Mouse (Mus musculus) neural tube, embryonic 15.5 days (tissue): ENCODE results near the gene Clba1. TPM values are rescaled to one million over a fixed set of nuclear protein-coding genes. Genes with fewer than 3 reads are reported as not detected.

Experiments used
- ATAC-seq: fragments of 200-750 bp; cut with Nextera tagmentation; 2 replicates; pipeline ENCODE4 v1.8.0; 2017; ENCODE audit warnings: mild to moderate bottlenecking, moderate TSS enrichment, moderate library complexity; ENCODE audit not compliant: low FRiP score
- H3K27ac ChIP-seq: fragments of 300-500 bp; sonication (generic); replicated peaks from 2 replicates; pipeline ENCODE4 v1.5.1; 2015; ENCODE audit warnings: mild to moderate bottlenecking, inconsistent platforms
- H3K27me3 ChIP-seq: fragments of 300-500 bp; sonication (generic); replicated peaks from 2 replicates; pipeline ENCODE4 v1.6.1; 2015; ENCODE audit warnings: inconsistent platforms
- H3K36me3 ChIP-seq: fragments of 300-500 bp; sonication (generic); 2 replicates; pipeline ENCODE4 v1.6.1; 2015; ENCODE audit warnings: inconsistent platforms
- H3K4me1 ChIP-seq: fragments of 300-500 bp; sonication (generic); 2 replicates; pipeline ENCODE4 v1.6.1; 2015; ENCODE audit warnings: inconsistent platforms
- H3K4me2 ChIP-seq: fragments of 300-500 bp; sonication (generic); 2 replicates; pipeline ENCODE4 v1.6.1; 2015; ENCODE audit warnings: inconsistent platforms, mild to moderate bottlenecking, moderate library complexity
- H3K4me3 ChIP-seq: fragments of 300-500 bp; sonication (generic); replicated peaks from 2 replicates; pipeline ENCODE4 v1.5.1; 2015; ENCODE audit warnings: mild to moderate bottlenecking, inconsistent platforms
- H3K9ac ChIP-seq: fragments of 300-500 bp; sonication (generic); replicated peaks from 2 replicates; pipeline ENCODE4 v1.6.1; 2015; ENCODE audit warnings: mild to moderate bottlenecking, inconsistent platforms
- H3K9me3 ChIP-seq: fragments of 300-500 bp; sonication (generic); replicated peaks from 2 replicates; pipeline ENCODE4 v1.6.1; 2016; ENCODE audit warnings: inconsistent platforms
- WGBS: fragments of 180-500 bp; shearing (Covaris S2); methylation state at CpG from one replicate; pipeline ENCODE4 v1.1.7; 2015; ENCODE audit warnings: mixed read lengths; 5-methylcytosine and 5-hydroxymethylcytosine counted together
- polyA plus RNA-seq: library from polyadenylated mRNA; unstranded; fragments of >200 nt; fragmentation: Nextera tagmentation; extraction: Ambion mirVana; gene quantifications from 2 replicates; pipeline ENCODE4 v1.2.1, GENCODE M21; 2015

Clba1 gene
- polyA plus RNA-seq, 1 experiment from 2014 or later: 21.1 TPM

DNA sequence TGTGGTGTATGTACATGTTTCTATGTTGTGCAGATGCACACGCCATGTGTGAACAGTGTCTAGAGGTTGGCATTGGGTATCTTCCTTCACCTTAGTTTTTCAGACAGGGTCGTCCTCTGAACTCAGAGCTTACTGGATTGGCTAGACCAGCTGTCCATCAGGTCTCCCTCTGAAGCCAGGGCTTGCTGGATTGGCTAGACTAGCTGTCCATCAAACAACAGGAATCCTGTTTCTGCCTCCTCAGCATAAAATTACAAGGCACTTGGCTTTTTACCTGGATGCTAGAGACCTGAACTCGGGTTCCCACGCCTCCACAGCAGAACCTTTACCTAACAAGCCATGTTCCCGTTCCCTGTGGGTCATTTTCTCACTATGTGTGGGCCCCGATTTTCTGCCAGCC lies 39.7 kb upstream of the Clba1 start:
- H3K4me3 ChIP-seq: no peak overlapping the region
- H3K9ac ChIP-seq: no peak overlapping the region
- no peak overlapping the region for H3K4me2 ChIP-seq
- H3K4me1 ChIP-seq: no peaks in the 10 kb centered on the region
- ATAC-seq: no peak
- H3K9me3 ChIP-seq: no peaks in the 10 kb centered on the region
- H3K36me3 ChIP-seq: no peaks in the 10 kb centered on the region
- no peaks in the 10 kb centered on the region for H3K27me3 ChIP-seq
- WGBS: 90% methylated on average over 6 of the region's 6 CpGs
- H3K27ac ChIP-seq: no peak overlapping the region

DNA sequence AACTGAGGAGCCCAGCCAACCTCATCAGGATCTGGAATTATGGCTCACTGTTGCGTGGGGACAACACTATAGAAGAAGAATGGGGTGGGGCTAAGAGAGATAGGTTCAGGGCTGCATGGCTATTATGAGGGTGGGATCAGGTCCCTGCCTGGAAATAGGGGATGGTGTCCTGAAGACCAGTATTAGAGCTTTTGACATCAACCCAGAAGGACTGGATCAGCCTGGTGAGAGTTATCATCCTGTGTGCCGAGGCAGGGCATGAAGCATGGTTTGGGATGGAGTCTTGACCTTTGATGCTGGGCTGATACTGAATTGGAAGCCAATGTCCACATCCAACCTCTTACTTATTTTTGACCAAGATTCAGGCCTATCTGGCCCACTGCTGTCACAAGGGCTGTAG lies 39.0 kb upstream of the Clba1 start:
- Histone ChIP-seq H3K27ac (no peak overlapping the region), H3K27me3 (no peaks in the 10 kb centered on the region), H3K4me1 (no peaks in the 10 kb centered on the region), H3K36me3 (no peaks in the 10 kb centered on the region), H3K9ac (no peak overlapping the region), H3K4me2 (no peak overlapping the region), H3K9me3 (no peaks in the 10 kb centered on the region), H3K4me3 (no peak overlapping the region)
- no peak for ATAC-seq
- WGBS: 78% methylated on average over 2 of the region's 2 CpGs

DNA sequence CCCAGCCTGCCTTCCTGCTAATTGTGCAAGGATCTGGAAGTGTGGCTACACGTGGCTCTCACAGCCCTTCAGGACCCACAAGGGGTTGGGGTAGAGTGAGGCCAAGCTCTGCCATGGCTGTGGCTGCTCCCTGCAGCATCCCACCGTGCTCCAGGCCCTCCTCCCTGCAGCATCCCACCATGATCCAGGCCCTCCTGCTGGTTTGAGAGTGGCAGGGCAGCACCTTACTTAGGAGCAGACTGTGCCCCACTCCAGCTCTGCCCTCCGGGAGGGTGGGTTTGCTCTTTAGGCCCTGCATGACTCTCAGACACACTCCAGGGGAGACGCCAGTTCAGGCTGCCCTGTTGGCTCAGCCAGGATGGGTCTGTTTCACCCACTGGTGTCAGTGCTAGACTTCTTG lies 38.3 kb upstream of the Clba1 start:
- Histone ChIP-seq H3K9ac (no peak overlapping the region), H3K27me3 (no peaks in the 10 kb centered on the region), H3K4me1 (no peaks in the 10 kb centered on the region), H3K9me3 (no peaks in the 10 kb centered on the region), H3K27ac (no peak overlapping the region), H3K4me3 (no peak overlapping the region), H3K4me2 (no peak overlapping the region), H3K36me3 (no peaks in the 10 kb centered on the region)
- WGBS: 76% methylated on average over 4 of the region's 4 CpGs
- no peak for ATAC-seq

DNA sequence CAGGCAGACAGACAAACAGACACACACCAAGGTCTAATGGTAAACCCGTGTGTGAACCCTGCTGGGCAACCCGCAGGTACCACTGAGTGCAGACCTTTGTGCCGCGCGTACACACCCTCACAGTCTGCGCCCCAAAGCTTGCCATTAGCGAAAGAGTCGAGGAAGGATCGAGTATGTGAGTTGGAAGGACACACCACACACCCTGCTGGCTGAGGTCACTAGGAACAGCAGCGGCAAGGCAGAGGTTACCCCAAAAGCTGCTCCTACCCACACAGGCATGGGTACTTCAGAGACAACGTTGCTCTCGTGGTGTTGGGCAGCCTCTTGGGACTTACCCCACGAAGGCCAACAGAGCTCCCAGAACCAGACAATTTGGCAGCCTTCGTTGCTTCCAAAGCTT lies 36.4 kb upstream of the Clba1 start:
- Histone ChIP-seq H3K4me3 (no peak overlapping the region), H3K27ac (no peak overlapping the region), H3K27me3 (no peaks in the 10 kb centered on the region), H3K4me2 (no peak overlapping the region), H3K4me1 (no peaks in the 10 kb centered on the region), H3K9ac (no peak overlapping the region), H3K36me3 (no peaks in the 10 kb centered on the region), H3K9me3 (no peaks in the 10 kb centered on the region)
- 96% methylated on average over 14 of the region's 14 CpGs for WGBS
- ATAC-seq: no peak

DNA sequence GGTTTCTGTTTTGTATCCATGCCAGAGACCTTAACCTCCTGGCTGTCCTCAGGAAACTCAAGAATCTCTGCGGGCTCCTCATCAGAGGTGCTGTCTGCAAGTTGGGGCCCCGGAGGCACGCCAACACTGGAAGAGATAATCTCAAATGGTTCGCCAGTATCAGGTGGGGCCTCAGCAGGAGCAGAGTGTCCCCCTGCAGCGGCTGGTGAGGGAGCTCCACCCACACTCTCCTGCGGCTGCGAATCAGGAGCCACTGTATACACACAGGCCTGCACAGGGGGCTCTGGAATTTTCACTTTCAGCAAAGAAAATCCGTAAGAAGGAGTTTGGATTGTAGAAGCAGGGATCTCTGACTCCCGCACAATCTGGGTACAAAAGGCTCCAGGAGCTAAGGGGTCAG lies 35.4 kb upstream of the Clba1 start:
- H3K4me3 ChIP-seq: no peak overlapping the region
- H3K36me3 ChIP-seq: no peaks in the 10 kb centered on the region
- no peaks in the 10 kb centered on the region for H3K9me3 ChIP-seq
- no peaks in the 10 kb centered on the region for H3K27me3 ChIP-seq
- H3K4me2 ChIP-seq: no peak overlapping the region
- 52% methylated on average over 9 of the region's 9 CpGs for WGBS
- H3K9ac ChIP-seq: no peak overlapping the region
- no peak for ATAC-seq
- H3K27ac ChIP-seq: no peak overlapping the region
- no peaks in the 10 kb centered on the region for H3K4me1 ChIP-seq

DNA sequence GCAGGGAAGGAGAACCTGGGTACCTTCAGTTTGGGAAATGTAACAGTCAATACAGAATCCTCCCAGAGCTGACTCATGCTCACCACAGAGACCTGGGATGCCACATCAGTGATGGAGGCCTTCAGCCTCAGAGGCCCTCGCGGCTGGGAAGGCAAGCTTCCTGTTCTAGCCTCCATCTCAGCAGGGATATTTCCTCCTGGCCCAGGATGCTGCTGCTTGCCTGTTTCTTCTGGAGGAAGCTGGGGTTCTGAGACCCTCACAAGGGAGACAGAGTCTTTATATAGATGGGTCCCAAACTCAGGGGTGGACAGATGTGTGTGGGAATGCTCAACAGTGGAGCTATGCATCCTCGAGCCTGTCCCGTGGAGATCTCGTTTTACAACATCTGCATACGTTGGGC lies 34.7 kb upstream of the Clba1 start:
- 84% methylated on average over 6 of the region's 6 CpGs for WGBS
- Histone ChIP-seq H3K27ac (no peak overlapping the region), H3K4me3 (no peak overlapping the region), H3K9ac (no peak overlapping the region), H3K4me2 (no peak overlapping the region), H3K36me3 (no peaks in the 10 kb centered on the region), H3K4me1 (no peaks in the 10 kb centered on the region), H3K9me3 (no peaks in the 10 kb centered on the region), H3K27me3 (no peaks in the 10 kb centered on the region)
- ATAC-seq: no peak

DNA sequence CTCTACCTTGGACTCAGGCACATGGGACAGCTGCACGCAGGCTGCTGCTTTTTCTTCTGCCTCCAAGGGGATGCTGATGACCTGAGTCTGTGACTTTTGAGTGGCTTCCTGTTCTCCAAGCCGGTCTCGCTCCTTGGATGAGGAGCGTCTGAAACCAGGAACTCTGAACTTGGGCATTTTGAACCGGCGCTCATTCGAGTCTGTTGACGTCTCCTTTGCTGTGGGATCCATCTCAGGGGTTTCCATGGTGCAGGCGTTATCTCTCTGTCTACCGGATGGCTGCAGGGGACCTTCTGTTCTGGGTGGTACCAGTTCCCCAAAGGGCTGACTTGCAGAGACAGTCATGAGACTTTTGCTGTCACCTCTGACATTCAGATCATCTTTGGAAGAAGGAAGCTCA lies 34.3 kb upstream of the Clba1 start:
- no peak overlapping the region for H3K4me2 ChIP-seq

DNA sequence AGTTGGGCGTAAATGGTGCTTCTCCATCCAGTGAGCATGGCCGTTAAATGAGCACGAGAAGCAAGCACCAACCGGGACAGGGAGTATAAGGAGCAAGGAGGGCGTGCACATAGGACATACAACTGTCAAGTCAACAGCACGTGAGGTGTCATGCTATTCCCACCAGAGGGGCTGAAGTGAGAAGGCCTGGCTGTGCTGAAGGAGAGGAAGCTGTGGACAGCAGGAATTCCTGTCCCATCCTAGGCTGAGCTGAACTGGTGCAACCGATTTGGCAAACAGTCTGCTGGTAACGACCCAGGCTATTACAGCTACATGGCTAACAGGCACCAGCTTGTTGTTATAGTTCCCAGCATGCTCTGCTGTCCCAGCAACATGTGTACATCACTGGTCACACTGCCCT lies 17.7 kb upstream of the Clba1 start:
- no peak for ATAC-seq
- Histone ChIP-seq H3K4me1 (peaks cover 12% of the 10 kb centered on the region; the same call in 1 of the 2 replicates), H3K36me3 (no peaks in the 10 kb centered on the region), H3K27ac (no peak overlapping the region), H3K9me3 (no peaks in the 10 kb centered on the region), H3K4me2 (no peak overlapping the region), H3K4me3 (no peak overlapping the region), H3K27me3 (no peaks in the 10 kb centered on the region; the same call in 1 of the 2 replicates), H3K9ac (no peak overlapping the region)
- WGBS: 81% methylated on average over 8 of the region's 8 CpGs

More for the DNA sequence above, 34.3 kb upstream of the Clba1 start:
- Histone ChIP-seq H3K4me3 (no peak overlapping the region), H3K36me3 (no peaks in the 10 kb centered on the region), H3K4me1 (no peaks in the 10 kb centered on the region), H3K27me3 (no peaks in the 10 kb centered on the region), H3K27ac (no peak overlapping the region), H3K9ac (no peak overlapping the region), H3K9me3 (no peaks in the 10 kb centered on the region)
- ATAC-seq: no peak
- WGBS: 91% methylated on average over 10 of the region's 10 CpGs

DNA sequence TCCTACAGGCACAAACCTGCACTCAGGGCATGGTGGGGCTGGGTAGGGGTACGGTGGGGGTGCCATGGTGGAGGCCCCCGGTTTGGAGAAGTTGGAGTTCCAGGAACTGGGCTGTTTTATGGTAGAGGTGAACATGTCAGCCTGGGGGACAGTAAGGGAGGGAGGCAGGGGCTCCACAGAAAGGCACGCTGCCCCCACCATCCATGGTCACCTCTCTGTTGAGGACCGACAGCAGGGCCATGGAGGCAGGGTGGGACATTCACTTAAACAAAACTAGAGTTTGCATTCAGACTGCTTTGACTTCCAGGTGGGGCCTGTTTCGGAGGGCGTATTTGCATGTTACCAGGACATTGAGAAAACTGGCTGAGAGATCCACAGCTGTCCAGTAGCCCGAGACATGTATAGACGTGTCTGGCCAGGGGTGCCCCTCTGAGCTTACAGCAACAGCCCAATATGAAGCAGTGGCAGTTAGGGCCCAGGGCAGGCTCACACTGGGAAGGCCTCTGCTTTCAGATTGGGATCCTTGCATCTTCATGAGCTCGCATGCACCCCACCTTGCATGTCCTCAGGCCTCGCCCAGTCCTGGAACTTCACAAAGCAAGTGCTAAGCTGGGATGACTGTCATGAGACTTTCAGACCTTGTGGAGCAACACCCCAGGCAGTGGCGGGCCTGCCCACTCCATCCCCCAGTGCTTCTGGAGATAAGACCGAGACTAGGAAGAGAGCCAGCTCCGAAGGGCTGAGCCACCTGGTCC lies 15.0 kb upstream of the Clba1 start:
- no peaks in the 10 kb centered on the region for H3K36me3 ChIP-seq
- H3K27me3 ChIP-seq: peaks cover 7% of the 10 kb centered on the region; the same call in 1 of the 2 replicates
- H3K4me3 ChIP-seq: no peak overlapping the region
- no peak overlapping the region for H3K4me2 ChIP-seq
- WGBS: 79% methylated on average over 13 of the region's 13 CpGs
- H3K9ac ChIP-seq: no peak overlapping the region
- H3K27ac ChIP-seq: no peak overlapping the region
- ATAC-seq: no peak
- no peaks in the 10 kb centered on the region for H3K9me3 ChIP-seq
- H3K4me1 ChIP-seq: peaks cover 22% of the 10 kb centered on the region

DNA sequence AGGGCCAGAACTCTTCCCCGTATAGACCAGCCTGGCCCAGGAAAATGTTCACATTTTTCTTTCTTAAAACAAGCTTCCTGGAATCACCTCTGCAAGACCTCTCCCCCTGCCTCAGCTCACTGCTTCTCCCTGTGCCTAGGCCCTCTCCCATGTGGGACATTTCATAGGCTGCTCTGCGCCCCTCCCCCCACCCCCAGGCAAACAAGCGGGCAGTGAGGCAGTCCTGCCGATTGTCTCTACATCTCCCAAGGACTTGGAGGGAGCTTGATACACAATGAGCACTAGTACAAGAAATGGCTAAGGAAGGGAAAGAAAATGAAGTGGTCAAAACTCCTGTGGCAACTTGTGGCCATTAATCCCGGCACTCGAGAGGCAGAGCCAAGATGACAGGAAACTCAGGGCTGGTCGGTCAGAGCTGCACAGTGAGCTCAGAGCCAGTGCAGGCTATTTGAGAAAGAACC lies 14.4 kb upstream of the Clba1 start:
- Histone ChIP-seq H3K9me3 (no peaks in the 10 kb centered on the region), H3K27ac (no peak overlapping the region), H3K4me3 (no peak overlapping the region), H3K9ac (no peak overlapping the region), H3K27me3 (peaks cover 11% of the 10 kb centered on the region; the same call in 1 of the 2 replicates), H3K4me2 (no peak overlapping the region), H3K4me1 (peaks cover 22% of the 10 kb centered on the region), H3K36me3 (no peaks in the 10 kb centered on the region)
- 40% methylated on average over 7 of the region's 7 CpGs for WGBS
- no peak for ATAC-seq

DNA sequence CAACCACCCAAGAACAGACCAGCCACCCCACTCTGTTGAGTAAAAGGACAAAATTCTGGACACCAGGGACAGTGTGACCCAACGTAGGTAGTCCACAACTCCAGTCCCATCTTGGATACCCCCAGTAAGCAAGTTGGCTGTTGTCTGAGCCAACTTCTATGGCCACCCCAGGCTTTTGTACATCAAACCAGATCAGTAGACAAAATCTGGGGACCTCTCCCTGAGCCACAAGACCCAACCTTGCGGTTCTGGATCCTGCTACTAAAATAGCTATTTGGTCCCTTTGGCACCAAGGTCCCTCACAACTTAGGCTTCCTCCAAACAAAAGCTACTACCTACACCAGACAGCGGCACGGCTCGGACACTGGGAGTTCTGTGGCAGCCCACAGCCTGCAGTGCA lies 13.7 kb upstream of the Clba1 start:
- Histone ChIP-seq H3K4me1 (peaks cover 22% of the 10 kb centered on the region), H3K27me3 (peaks cover 17% of the 10 kb centered on the region; the same call in 1 of the 2 replicates), H3K9me3 (no peaks in the 10 kb centered on the region), H3K36me3 (no peaks in the 10 kb centered on the region), H3K27ac (no peak overlapping the region), H3K9ac (no peak overlapping the region), H3K4me2 (no peak overlapping the region), H3K4me3 (no peak overlapping the region)
- WGBS: 95% methylated on average over 5 of the region's 5 CpGs
- ATAC-seq: no peak

DNA sequence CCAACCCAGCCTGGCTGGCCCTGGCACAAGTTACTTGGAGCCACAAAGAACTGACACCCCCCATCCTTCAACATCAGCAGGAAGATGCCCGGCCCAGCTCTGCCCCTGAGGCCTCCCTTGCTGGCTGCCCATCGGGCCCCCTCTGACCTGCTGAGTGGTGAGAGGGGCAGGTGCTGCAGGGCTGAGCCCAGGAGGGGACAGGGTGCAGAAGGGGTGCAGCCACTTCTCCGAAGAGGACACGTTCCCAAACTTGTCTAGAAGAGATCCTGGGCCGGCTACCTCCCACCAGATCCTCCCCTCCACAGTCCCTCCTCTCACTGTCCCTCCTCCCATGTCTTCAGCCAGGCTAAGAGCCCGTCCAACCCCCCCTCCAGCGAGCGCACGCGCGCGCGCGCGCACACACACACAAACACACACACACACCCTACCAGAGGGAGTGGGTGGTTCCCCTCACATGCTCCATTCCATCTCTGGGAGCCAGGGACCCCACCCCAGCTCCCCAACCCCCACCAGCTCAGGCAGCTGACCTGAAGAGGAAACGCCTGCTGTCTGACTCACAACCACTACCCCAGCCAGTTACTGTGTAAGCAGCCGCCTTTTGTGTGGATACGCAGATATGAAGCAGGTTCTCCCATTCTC lies 13.2 kb upstream of the Clba1 start:
- no peak for ATAC-seq
- Histone ChIP-seq H3K27me3 (peaks cover 20% of the 10 kb centered on the region; the same call in 1 of the 2 replicates), H3K4me3 (no peak overlapping the region), H3K4me2 (no peak overlapping the region), H3K4me1 (peaks cover 22% of the 10 kb centered on the region), H3K27ac (no peak overlapping the region), H3K9me3 (no peaks in the 10 kb centered on the region), H3K36me3 (no peaks in the 10 kb centered on the region), H3K9ac (no peak overlapping the region)
- WGBS: 70% methylated on average over 18 of the region's 18 CpGs
